Mouse (Mus musculus) ES-E14 (cell line): Measurements from ENCODE around the gene Mn1.

Experiments
- CHD2 ChIP-seq: IDR thresholded peaks from 2 replicates; pipeline ENCODE4 v1.6.1; 2014; ENCODE audit warnings: mild to moderate bottlenecking, low read depth, low read length, inconsistent platforms
- HCFC1 ChIP-seq: IDR thresholded peaks from 2 replicates; pipeline ENCODE4 v1.6.1; 2012; ENCODE audit warnings: low read length, inconsistent platforms, borderline replicate concordance; ENCODE audit not compliant: insufficient read depth
- MAFK ChIP-seq: IDR thresholded peaks from 2 replicates; pipeline ENCODE4 v1.6.1; 2014; ENCODE audit warnings: mild to moderate bottlenecking, low read depth, low read length, inconsistent platforms; ENCODE audit not compliant: insufficient read depth
- ZC3H11A ChIP-seq: IDR thresholded peaks from 2 replicates; pipeline ENCODE4 v1.6.1; 2012; ENCODE audit warnings: low read depth, mild to moderate bottlenecking, inconsistent platforms, low read length, borderline replicate concordance
- ZNF384 ChIP-seq: IDR thresholded peaks from 2 replicates; pipeline ENCODE4 v1.6.1; 2012; ENCODE audit warnings: low read depth, low read length, inconsistent platforms

- TF ChIP-seq HCFC1: no peak
- no peak for TF ChIP-seq ZNF384
- no peak for TF ChIP-seq CHD2
- TF ChIP-seq ZC3H11A: no peak
- no peak for TF ChIP-seq MAFK
Measured at GRCm38 (mm10) chr5:111368576-111368975, 48.6 kb upstream of the Mn1 start.
